Mouse (Mus musculus): Measurements from ENCODE around the gene Atp6v0e. TPM values are rescaled to one million over a fixed set of nuclear protein-coding genes. Genes with fewer than 3 reads are reported as not detected.
A peak's percentile ranks its signal among the peaks of the same experiment; 100 is the strongest.

The Atp6v0e gene
- polyA plus RNA-seq, 1 experiment from 2014 or later, result 305 TPM

DNA sequence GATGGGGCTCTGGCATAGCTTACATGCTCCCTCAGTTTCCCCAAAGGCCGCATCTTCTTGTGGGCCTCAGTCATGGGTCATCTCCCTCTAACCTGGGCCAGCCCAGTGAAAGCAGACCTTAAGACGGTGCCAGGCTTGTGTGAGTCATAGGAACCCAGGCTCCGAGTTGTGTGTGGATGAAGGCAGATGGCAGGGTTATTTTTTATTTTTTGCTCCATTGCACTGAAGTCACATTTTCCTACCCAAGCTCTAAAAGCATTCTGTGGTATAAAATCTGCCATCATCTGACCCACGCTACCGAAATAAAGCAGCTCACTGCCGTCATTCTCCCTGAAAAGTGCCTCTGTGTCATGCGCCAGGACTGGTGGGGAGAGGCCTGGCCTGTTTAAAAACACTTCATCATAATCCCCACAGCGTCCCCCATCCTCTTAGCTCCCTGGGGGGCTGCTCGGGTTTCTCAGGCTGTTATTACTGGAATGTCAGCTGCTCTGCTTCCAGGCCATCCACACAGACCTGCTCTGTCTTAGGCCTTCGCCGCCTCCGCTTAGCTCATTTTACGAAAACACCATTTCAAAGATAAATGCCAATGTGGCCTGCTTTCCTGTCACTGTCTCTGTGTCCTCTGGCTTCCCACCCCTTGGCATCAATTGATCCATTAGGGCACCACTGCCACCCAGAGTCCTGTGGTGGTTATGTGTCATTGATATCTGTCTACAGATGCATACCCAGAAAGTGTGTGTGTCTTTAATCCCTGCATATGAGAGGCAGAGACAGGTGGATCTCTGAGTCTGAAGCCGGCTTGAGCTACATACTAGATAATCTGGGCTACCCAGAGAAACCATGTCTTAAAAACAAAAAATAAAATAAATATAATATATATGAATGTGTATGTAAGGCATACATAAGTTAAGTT is 12.3 kb upstream of the Atp6v0e start:
- DNase-seq (ENCODE audit: low read depth, low spot score) (peak; percentile 95), ATAC-seq (peak; percentile 78)
- POLR2A ChIA-PET, result interaction anchor here (0.6 to 2.8 kb wide), 5 partner anchors 9 to 145 kb away, joined by 3 to 16 read pairs (median 6); no protein-coding TSS in a partner anchor
- in situ Hi-C loops (cut with MboI; ENCODE audit: low pct_unique_long_range_greater_than_20kb), result loop anchor here (10.0 kb wide), 1 partner anchor 234 kb away; no protein-coding TSS in a partner anchor
- no peaks in the 10 kb centered on the region for H3K27me3 ChIP-seq
- no peak for TF ChIP-seq CTCF (IDR thresholded peaks at IDR 0.05)
- CTCF ChIA-PET, result interaction anchor here (1.0 to 2.4 kb wide), 12 partner anchors 9 to 236 kb away, joined by 3 to 15 read pairs (median 4); partner anchors contain the start of gene Atp6v0e

GRCm38 (mm10) chr17:26658854-26659572 is 4.0 kb upstream of the Atp6v0e start:
- in situ Hi-C loops (cut with MboI; ENCODE audit: low pct_unique_long_range_greater_than_20kb), result loop anchor here (10.0 kb wide), 1 partner anchor 226 kb away; no protein-coding TSS in a partner anchor
- POLR2A ChIA-PET, result interaction anchor here (0.7 to 1.8 kb wide), 3 partner anchors 8 to 152 kb away, joined by 3 to 6 read pairs (median 3); no protein-coding TSS in a partner anchor
- no peak for TF ChIP-seq CTCF (IDR thresholded peaks at IDR 0.05)
- H3K27me3 ChIP-seq, result no peaks in the 10 kb centered on the region
- DNase-seq (ENCODE audit: low read depth, low spot score) (no peak), ATAC-seq (peak; percentile 37)
- CTCF ChIA-PET, result interaction anchor here (0.9 to 2.5 kb wide), 2 partner anchors 9 to 58 kb away, joined by 3 to 15 read pairs; no protein-coding TSS in a partner anchor

DNA sequence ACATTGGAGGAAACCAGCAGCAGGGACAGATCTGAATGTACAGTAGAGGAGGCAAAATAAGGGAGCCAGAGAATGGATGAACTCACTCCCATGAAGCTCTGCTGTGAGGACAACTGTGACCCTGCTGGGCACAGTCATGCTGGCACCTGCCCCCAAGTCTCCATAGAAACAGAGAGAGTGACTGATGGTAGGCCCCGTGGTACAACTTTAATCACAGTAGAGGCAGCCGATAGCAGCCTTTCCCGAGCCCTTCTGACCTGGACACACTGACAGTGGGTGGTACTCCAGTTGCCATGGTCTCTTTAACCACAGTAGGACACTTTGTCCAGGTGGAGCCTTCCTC is 3.5 kb upstream of the Atp6v0e start:
- no peak for DNase-seq (ENCODE audit: low read depth, low spot score)
- H3K27me3 ChIP-seq, result no peaks in the 10 kb centered on the region
- ATAC-seq, result peak; percentile 18
- in situ Hi-C loops (cut with MboI; ENCODE audit: low pct_unique_long_range_greater_than_20kb), result loop anchor here (10.0 kb wide), 1 partner anchor 225 kb away; no protein-coding TSS in a partner anchor
- ChIA-PET CTCF (interaction anchor here (0.6 to 2.5 kb wide), 5 partner anchors 9 to 57 kb away, joined by 3 to 15 read pairs (median 3); no protein-coding TSS in a partner anchor), POLR2A (interaction anchor here (0.7 to 1.8 kb wide), 3 partner anchors 9 to 152 kb away, joined by 3 to 6 read pairs (median 3); no protein-coding TSS in a partner anchor)
- TF ChIP-seq CTCF (IDR thresholded peaks at IDR 0.05), result no peak

- DNase-seq (ENCODE audit: low read depth, low spot score), result no peak
- CTCF ChIA-PET, result interaction anchor here (0.6 to 2.5 kb wide), 7 partner anchors 10 to 225 kb away, joined by 3 to 15 read pairs (median 3); no protein-coding TSS in a partner anchor
- ATAC-seq, result no peak
- POLR2A ChIA-PET, result interaction anchor here (0.6 to 1.8 kb wide), 3 partner anchors 10 to 238 kb away, joined by 3 to 6 read pairs (median 3); no protein-coding TSS in a partner anchor
- in situ Hi-C loops (cut with MboI; ENCODE audit: low pct_unique_long_range_greater_than_20kb), result no loop called here
- no peaks in the 10 kb centered on the region for H3K27me3 ChIP-seq
- TF ChIP-seq CTCF (IDR thresholded peaks at IDR 0.05), result peak; percentile 71
Observed at GRCm38 (mm10) chr17:26660192-26660912, 2.7 kb upstream of the Atp6v0e start.

- ATAC-seq, result no peak
- no peak for TF ChIP-seq CTCF (IDR thresholded peaks at IDR 0.05)
- H3K27me3 ChIP-seq, result no peaks in the 10 kb centered on the region
- DNase-seq (ENCODE audit: low read depth, low spot score), result no peak
- POLR2A ChIA-PET, result no interaction called here
- in situ Hi-C loops (cut with MboI; ENCODE audit: low pct_unique_long_range_greater_than_20kb), result no loop called here
- CTCF ChIA-PET, result interaction anchor here (0.9 to 1.1 kb wide), 2 partner anchors 12 to 110 kb away, joined by 3 to 5 read pairs; no protein-coding TSS in a partner anchor
Observed at GRCm38 (mm10) chr17:26662204-26662603, 827 bp upstream of the Atp6v0e start.

GRCm38 (mm10) chr17:26665600-26665999 is 2.6 kb downstream of the Atp6v0e start:
- POLR2A ChIA-PET, result no interaction called here
- DNase-seq (ENCODE audit: low read depth, low spot score), result no peak

GRCm38 (mm10) chr17:26671268-26671667 is 8.2 kb downstream of the Atp6v0e start:
- CTCF ChIA-PET, result no interaction called here
- ATAC-seq (no peak), DNase-seq (ENCODE audit: low read depth, low spot score) (no peak)
- in situ Hi-C loops (cut with MboI; ENCODE audit: low pct_unique_long_range_greater_than_20kb), result no loop called here
- no peak for TF ChIP-seq CTCF (IDR thresholded peaks at IDR 0.05)
- H3K27me3 ChIP-seq, result no peaks in the 10 kb centered on the region
- POLR2A ChIA-PET, result no interaction called here

More at GRCm38 (mm10) chr17:26665600-26665999, 2.6 kb downstream of the Atp6v0e start:
- H3K27me3 ChIP-seq, result no peaks in the 10 kb centered on the region
- no peak for ATAC-seq
- TF ChIP-seq CTCF (IDR thresholded peaks at IDR 0.05), result no peak
- in situ Hi-C loops (cut with MboI; ENCODE audit: low pct_unique_long_range_greater_than_20kb), result no loop called here
- CTCF ChIA-PET, result interaction anchor here (1.0 kb wide), 1 partner anchor 221 kb away, joined by 3 read pairs; no protein-coding TSS in a partner anchor

- ChIA-PET CTCF (no interaction called here), POLR2A (no interaction called here)
- in situ Hi-C loops (cut with MboI; ENCODE audit: low pct_unique_long_range_greater_than_20kb), result no loop called here
- TF ChIP-seq CTCF (IDR thresholded peaks at IDR 0.05), result no peak
- ATAC-seq (no peak), DNase-seq (ENCODE audit: low read depth, low spot score) (no peak)
- H3K27me3 ChIP-seq, result no peaks in the 10 kb centered on the region
Observed at GRCm38 (mm10) chr17:26675845-26676244, 12.8 kb downstream of the Atp6v0e start.

DNA sequence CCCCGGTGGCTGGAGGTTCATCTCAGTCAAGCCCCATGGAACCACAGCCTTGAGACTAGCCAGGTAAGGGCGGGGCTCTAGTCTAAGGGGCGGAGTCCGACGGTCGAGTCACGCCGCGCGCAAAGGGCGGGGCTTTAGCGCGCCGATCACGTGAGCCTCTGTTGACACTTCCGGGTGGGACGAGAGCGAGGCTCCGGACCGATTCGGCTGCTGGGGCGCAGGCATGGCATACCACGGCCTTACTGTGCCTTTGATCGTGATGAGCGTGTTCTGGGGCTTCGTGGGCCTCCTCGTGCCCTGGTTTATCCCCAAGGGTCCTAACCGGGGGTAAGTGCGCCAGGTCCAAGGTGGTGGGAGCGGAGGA is 13.2 kb downstream of the Atp6v0e start:
- ATAC-seq (peak; percentile 72), DNase-seq (ENCODE audit: low read depth, low spot score) (peak; percentile 46)
- ChIA-PET POLR2A (no interaction called here), CTCF (no interaction called here)
- H3K27me3 ChIP-seq, result no peaks in the 10 kb centered on the region
- in situ Hi-C loops (cut with MboI; ENCODE audit: low pct_unique_long_range_greater_than_20kb), result no loop called here
- no peak for TF ChIP-seq CTCF (IDR thresholded peaks at IDR 0.05)

Data from Patski (cell line).